8 mouse cellular contexts compared by ENCODE assay signal in genomic region chr2:3816142-3816609, GRCm38 (mm10).
DNase-seq lines count a peak whose midpoint lies in the region; ATAC-seq and TF ChIP-seq lines count a peak whose summit lies in the region.

No protein-coding gene starts in this region.

- no peaks in the 10 kb centered on the region for H3K27me3 ChIP-seq in embryonic facial prominence, embryonic 11.5 days (ENCODE audit: control insufficient read depth, insufficient read depth, low read length)
- H3K27me3 ChIP-seq in embryonic facial prominence, embryonic 10.5 days (replicated peaks; ENCODE audit: low read depth, poor library complexity, severe bottlenecking), result no peaks in the 10 kb centered on the region
- H3K27me3 ChIP-seq in myocyte (ENCODE audit: control insufficient read depth, insufficient read depth, insufficient read length), result no peaks in the 10 kb centered on the region

- H3K79me2 ChIP-seq in myocyte (ENCODE audit: control insufficient read depth, insufficient read depth), result no peaks in the 10 kb centered on the region

- intact Hi-C loops in gastrocnemius, postnatal 14 days (cut with DNase I; ENCODE audit: low total_unique reads), result no loop called here

- no peaks in the 10 kb centered on the region for H3K9me3 ChIP-seq in embryonic facial prominence, embryonic 11.5 days (replicated peaks; ENCODE audit: control insufficient read depth, low read length)
- H3K9me3 ChIP-seq in embryonic facial prominence, embryonic 10.5 days, result no peaks in the 10 kb centered on the region

- 70% methylated on average over 6 of the region's 6 CpGs for whole genome bisulfite sequencing in embryonic facial prominence, embryonic 11.5 days
- 72% methylated on average over 6 of the region's 6 CpGs for WGBS in embryonic facial prominence, embryonic 10.5 days

- H3K27ac ChIP-seq in embryonic facial prominence, embryonic 11.5 days (replicated peaks; ENCODE audit: low read depth, low read length), result no peak overlapping the region
- H3K27ac ChIP-seq in embryonic facial prominence, embryonic 10.5 days (replicated peaks), result no peak overlapping the region

- no peak for TF ChIP-seq POLR2A in myocyte (IDR thresholded peaks at IDR 0.05; ENCODE audit: insufficient read length, low read depth)

- H3K4me3 ChIP-seq in embryonic facial prominence, embryonic 11.5 days (ENCODE audit: low read depth, low read length), result no peak overlapping the region
- H3K4me3 ChIP-seq in embryonic facial prominence, embryonic 10.5 days, result no peak overlapping the region
- no peak overlapping the region for H3K4me3 ChIP-seq in myocyte

- DNase-seq in embryonic facial prominence, embryonic 11.5 days (ENCODE audit: low spot score), result peak; percentile 52
- DNase-seq in embryonic facial prominence, embryonic 10.5 days (ENCODE audit: low spot score), result no peak
- DNase-seq in 3T3-L1 (ENCODE audit: low read depth, low spot score), result peak; percentile 74
- DNase-seq in cerebellum, postnatal 14 days, result peak; percentile 83 to 85
- DNase-seq in gastrocnemius, postnatal 14 days, result peak; percentile 71
- DNase-seq in layer of hippocampus, adult 9-11 months, result peak; percentile 87

- no peak for ATAC-seq in embryonic facial prominence, embryonic 11.5 days (replicated peaks; ENCODE audit: insufficient number of reproducible peaks, low FRiP score, low TSS enrichment, low read depth)
- ATAC-seq in erythroid progenitor cell, adult 5-6 weeks (replicated peaks; ENCODE audit: low FRiP score, poor library complexity, severe bottlenecking), result no peak

- no peak overlapping the region for H3ac ChIP-seq in myocyte (ENCODE audit: control insufficient read depth, insufficient read length)

- H3K9ac ChIP-seq in embryonic facial prominence, embryonic 11.5 days (replicated peaks; ENCODE audit: low read length), result no peak overlapping the region

- no peak overlapping the region for H3K4me2 ChIP-seq in embryonic facial prominence, embryonic 11.5 days (ENCODE audit: low read depth, low read length)
- peak overlapping the region; percentile 15 for H3K4me2 ChIP-seq in myocyte (ENCODE audit: low read depth)

- H3K36me3 ChIP-seq in embryonic facial prominence, embryonic 11.5 days (replicated peaks; ENCODE audit: control insufficient read depth, insufficient read depth, low read depth, low read length), result no peaks in the 10 kb centered on the region
- no peaks in the 10 kb centered on the region for H3K36me3 ChIP-seq in embryonic facial prominence, embryonic 10.5 days (replicated peaks)
- H3K36me3 ChIP-seq in myocyte (ENCODE audit: control insufficient read depth, insufficient read depth), result no peaks in the 10 kb centered on the region

- no peaks in the 10 kb centered on the region for H3K4me1 ChIP-seq in embryonic facial prominence, embryonic 11.5 days (ENCODE audit: control insufficient read depth, insufficient read depth, low read length)
- no peaks in the 10 kb centered on the region for H3K4me1 ChIP-seq in embryonic facial prominence, embryonic 10.5 days

TF ChIP-seq in myocyte, 11 proteins besides CTCF, POLR2A, EP300 and RAD21:
- TF ChIP-seq MAX (IDR thresholded peaks at IDR 0.05; ENCODE audit: low read depth), result no peak
- TF ChIP-seq TCF12 (IDR thresholded peaks at IDR 0.05; ENCODE audit: insufficient read depth, poor library complexity, severe bottlenecking), result no peak
- no peak for TF ChIP-seq USF1 (IDR thresholded peaks at IDR 0.05; ENCODE audit: low read depth)
- TF ChIP-seq REST (IDR thresholded peaks at IDR 0.05; ENCODE audit: insufficient read depth, insufficient read length), result no peak
- TF ChIP-seq CEBPB (IDR thresholded peaks at IDR 0.05; ENCODE audit: insufficient read depth, poor library complexity, severe bottlenecking), result no peak
- no peak for TF ChIP-seq E2F4 (IDR thresholded peaks at IDR 0.05; ENCODE audit: insufficient read depth)
- no peak for TF ChIP-seq MYOD1 (IDR thresholded peaks at IDR 0.05; ENCODE audit: control insufficient read depth in 1 of 3, insufficient read length in 2 of 3, low read depth in 2 of 3)
- TF ChIP-seq TCF3 (IDR thresholded peaks at IDR 0.05; ENCODE audit: insufficient read length, low read depth), result no peak
- TF ChIP-seq POLR2AphosphoS2 (IDR thresholded peaks at IDR 0.05; ENCODE audit: insufficient read length, low read depth), result no peak
- no peak for TF ChIP-seq MYOG (IDR thresholded peaks at IDR 0.05; ENCODE audit: control insufficient read depth in 1 of 3, insufficient read depth in 1 of 3, insufficient read length in 2 of 3, low read depth in 2 of 3)
- TF ChIP-seq SRF (IDR thresholded peaks at IDR 0.05; ENCODE audit: control insufficient read depth, insufficient read length, low read depth), result no peak
